Mouse (Mus musculus): ENCODE results near the gene Mia3.

DNA sequence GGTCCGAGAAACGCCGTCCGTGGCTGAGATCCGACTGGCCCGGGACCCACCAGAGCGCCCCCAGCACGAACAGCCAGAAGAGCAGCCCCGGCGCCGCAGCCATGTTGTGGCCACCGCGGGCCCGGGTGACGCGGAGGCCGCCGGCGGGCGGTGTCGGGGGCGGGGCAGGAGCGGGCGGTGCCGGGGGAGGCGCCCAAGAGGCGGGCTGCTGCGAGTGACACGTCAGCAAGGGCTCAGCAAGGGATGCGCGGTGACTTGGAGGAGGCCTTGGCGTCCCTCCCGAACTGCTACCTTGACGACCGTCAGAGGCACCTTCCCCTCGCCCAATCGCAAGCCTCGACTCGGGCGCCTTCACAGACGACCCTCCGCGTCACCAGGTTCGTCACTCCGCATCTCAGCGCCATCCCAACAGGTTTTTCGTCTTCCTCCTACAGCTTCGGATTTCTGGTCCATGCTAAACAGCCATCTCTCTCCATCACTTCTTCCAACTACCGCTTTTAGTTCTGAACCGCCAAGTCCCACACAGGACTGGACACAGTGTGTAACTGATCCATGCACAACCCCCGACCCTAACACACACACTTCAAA is at the start of gene Mia3:
- no peak for TF ChIP-seq MAX (IDR thresholded peaks at IDR 0.05; ENCODE audit: low read depth)
- peak; percentile 91 for TF ChIP-seq POLR2A (IDR thresholded peaks at IDR 0.05; ENCODE audit: insufficient read length, low read depth)
- TF ChIP-seq CEBPB (IDR thresholded peaks at IDR 0.05; ENCODE audit: insufficient read depth, poor library complexity, severe bottlenecking): no peak
- peak in 1 of 3 experiments; percentile 13 for TF ChIP-seq MYOG (IDR thresholded peaks at IDR 0.05; ENCODE audit: control insufficient read depth in 1 of 3, insufficient read depth in 1 of 3, insufficient read length in 2 of 3, low read depth in 2 of 3)
- peak; percentile 80 for TF ChIP-seq POLR2AphosphoS2 (IDR thresholded peaks at IDR 0.05; ENCODE audit: insufficient read length, low read depth)
- no peak for TF ChIP-seq REST (IDR thresholded peaks at IDR 0.05; ENCODE audit: insufficient read depth, insufficient read length)
- TF ChIP-seq TCF3 (IDR thresholded peaks at IDR 0.05; ENCODE audit: insufficient read length, low read depth): no peak
- peak in 1 of 3 experiments; percentile 17 for TF ChIP-seq MYOD1 (IDR thresholded peaks at IDR 0.05; ENCODE audit: control insufficient read depth in 1 of 3, insufficient read length in 2 of 3, low read depth in 2 of 3)
- TF ChIP-seq SRF (IDR thresholded peaks at IDR 0.05; ENCODE audit: control insufficient read depth, insufficient read length, low read depth): peak; percentile 43
- no peak for TF ChIP-seq TCF12 (IDR thresholded peaks at IDR 0.05; ENCODE audit: insufficient read depth, poor library complexity, severe bottlenecking)
- TF ChIP-seq E2F4 (IDR thresholded peaks at IDR 0.05; ENCODE audit: insufficient read depth): no peak

Measured in myocyte (in vitro differentiated cells).